Mouse (Mus musculus) MEL (cell line): ENCODE measurements at regions not wholly inside any gene's neighbourhood (a gene's known extent, or its start where the extent isn't known, plus 50 kb on each side); places are given as distances from the start of the nearest gene placed in this dataset.

Experiments used
- CHD1 ChIP-seq: IDR thresholded peaks from 2 replicates; pipeline ENCODE4 v1.6.1; 2012; ENCODE audit warnings: low read depth, mild to moderate bottlenecking, inconsistent platforms, low read length, improper control_type of control experiment
- CHD2 ChIP-seq: IDR thresholded peaks from 2 replicates; pipeline ENCODE4 v1.6.1; 2011; ENCODE audit warnings: low read length, improper control_type of control experiment
- CTCF ChIP-seq, 3 experiments: IDR thresholded peaks in 2 of 3; conservative IDR thresholded peaks in 1 of 3; 2 replicates each; pipeline ENCODE4 v1.5.1; 2011 to 2012; ENCODE audit warnings: low read length in 3 of 3, low read depth in 2 of 3, mild to moderate bottlenecking in 2 of 3, improper control_type of control experiment in 1 of 3, inconsistent platforms in 1 of 3, mixed read lengths in 1 of 3, moderate library complexity in 1 of 3; ENCODE audit not compliant: control insufficient read depth in 1 of 3, insufficient read depth in 1 of 3, poor library complexity in 1 of 3, severe bottlenecking in 1 of 3
- EP300 ChIP-seq, 2 experiments: IDR thresholded peaks; 2 replicates each; pipeline ENCODE4 v1.6.1; 2011; ENCODE audit warnings: improper control_type of control experiment in 2 of 2, low read length in 2 of 2, low read depth in 1 of 2, mild to moderate bottlenecking in 1 of 2
- GATA1 ChIP-seq: IDR thresholded peaks from 2 replicates; pipeline ENCODE4 v1.6.1; 2011; ENCODE audit warnings: low read depth, low read length, improper control_type of control experiment
- HCFC1 ChIP-seq: IDR thresholded peaks from 2 replicates; pipeline ENCODE4 v1.6.1; 2012; ENCODE audit warnings: low read depth, mild to moderate bottlenecking, inconsistent platforms, low read length, improper control_type of control experiment, moderate library complexity
- MAX ChIP-seq: IDR thresholded peaks from 2 replicates; pipeline ENCODE4 v1.6.1; 2011; ENCODE audit warnings: low read length, improper control_type of control experiment
- POLR2AphosphoS2 ChIP-seq: IDR thresholded peaks from 2 replicates; pipeline ENCODE4 v1.6.1; 2011; ENCODE audit warnings: low read length, improper control_type of control experiment
- TBP ChIP-seq: IDR thresholded peaks from 2 replicates; pipeline ENCODE4 v1.8.0; 2011; ENCODE audit warnings: low read depth, low read length, improper control_type of control experiment
- USF2 ChIP-seq, 2 experiments: IDR thresholded peaks; 2 replicates each; pipeline ENCODE4 v1.6.1; 2011 to 2012; ENCODE audit warnings: improper control_type of control experiment in 2 of 2, low read length in 2 of 2, borderline replicate concordance in 1 of 2, inconsistent platforms in 1 of 2, low read depth in 1 of 2, mild to moderate bottlenecking in 1 of 2; ENCODE audit not compliant: insufficient read depth in 1 of 2

GRCm38 (mm10) chr8:39921336-39921735, 753.5 kb upstream of the Adam24 start:
- no peak for TF ChIP-seq GATA1
- no peak for TF ChIP-seq USF2 (IDR thresholded peaks at IDR 0.05; ENCODE audit: borderline replicate concordance in 1 of 2, insufficient read depth in 1 of 2, low read depth in 1 of 2, low read length in 2 of 2)
- TF ChIP-seq EP300 (IDR thresholded peaks at IDR 0.05; ENCODE audit: low read depth in 1 of 2, low read length in 2 of 2) = no peak
- no peak for TF ChIP-seq CHD2
- TF ChIP-seq CTCF (IDR thresholded peaks at IDR 0.05 in 2 of 3, conservative IDR thresholded peaks at IDR 0.05 in 1 of 3; ENCODE audit: control insufficient read depth in 1 of 3, insufficient read depth in 1 of 3, low read depth in 2 of 3, low read length in 3 of 3, poor library complexity in 1 of 3, severe bottlenecking in 1 of 3) = no peak
- TF ChIP-seq HCFC1 = no peak
- no peak for TF ChIP-seq POLR2AphosphoS2
- no peak for TF ChIP-seq CHD1
- no peak for TF ChIP-seq TBP
- no peak for TF ChIP-seq MAX
